Mouse (Mus musculus) neural tube, embryonic 14.5 days (tissue): ENCODE results near the gene Pilra. TPM values are rescaled to one million over a fixed set of nuclear protein-coding genes. Genes with fewer than 3 reads are reported as not detected.

Source experiments
- ATAC-seq: fragments of 200-750 bp; cut with Nextera tagmentation; 2 replicates; pipeline ENCODE4 v1.8.0; 2017; ENCODE audit warnings: low read depth, mild to moderate bottlenecking, moderate TSS enrichment, moderate library complexity
- H3K27ac ChIP-seq: fragments of 300-500 bp; sonication (generic); 2 replicates; pipeline ENCODE4 v1.5.1; 2014; ENCODE audit warnings: low read depth, mild to moderate bottlenecking, control low read depth, low read length, moderate library complexity, mixed read lengths
- H3K27me3 ChIP-seq: fragments of 300-500 bp; sonication (generic); 2 replicates; pipeline ENCODE4 v1.6.1; 2014; ENCODE audit warnings: low read length; ENCODE audit not compliant: control insufficient read depth, insufficient read depth
- H3K36me3 ChIP-seq: fragments of 300-500 bp; sonication (generic); 2 replicates; pipeline ENCODE4 v1.6.1; 2014; ENCODE audit warnings: low read length, mixed read lengths; ENCODE audit not compliant: control insufficient read depth, insufficient read depth
- H3K4me1 ChIP-seq: fragments of 300-500 bp; sonication (generic); 2 replicates; pipeline ENCODE4 v1.6.1; 2014; ENCODE audit warnings: low read length; ENCODE audit not compliant: control insufficient read depth, insufficient read depth
- H3K4me2 ChIP-seq: fragments of 300-500 bp; sonication (generic); 2 replicates; pipeline ENCODE4 v1.6.1; 2014; ENCODE audit warnings: mild to moderate bottlenecking, low read depth, low read length, control low read depth
- H3K4me3 ChIP-seq: fragments of 300-500 bp; sonication (generic); 2 replicates; pipeline ENCODE4 v1.5.1; 2014; ENCODE audit warnings: low read depth, low read length, control low read depth, mixed read lengths
- H3K9ac ChIP-seq: fragments of 300-500 bp; sonication (generic); replicated peaks from 2 replicates; pipeline ENCODE4 v1.6.1; 2014; ENCODE audit warnings: low read depth, mild to moderate bottlenecking, control low read depth, low read length, mixed read lengths
- H3K9me3 ChIP-seq: fragments of 300-500 bp; sonication (generic); 2 replicates; pipeline ENCODE4 v1.6.1; 2016; ENCODE audit warnings: low read length; ENCODE audit not compliant: control insufficient read depth
- WGBS: fragments of 180-500 bp; shearing (Covaris S2); extraction: QIAGEN DNeasy Blood & Tissue Kit; methylation state at CpG from one replicate; pipeline ENCODE4 v1.1.7; 2014; 5-methylcytosine and 5-hydroxymethylcytosine counted together
- polyA plus RNA-seq: library from polyadenylated mRNA; unstranded; fragments of >200 nt; fragmentation: Nextera tagmentation; extraction: Ambion mirVana; gene quantifications from 2 replicates; pipeline ENCODE4 v1.2.1, GENCODE M21; 2014

Pilra gene
- polyA plus RNA-seq, 1 experiment from 2014 or later, result not detected

DNA sequence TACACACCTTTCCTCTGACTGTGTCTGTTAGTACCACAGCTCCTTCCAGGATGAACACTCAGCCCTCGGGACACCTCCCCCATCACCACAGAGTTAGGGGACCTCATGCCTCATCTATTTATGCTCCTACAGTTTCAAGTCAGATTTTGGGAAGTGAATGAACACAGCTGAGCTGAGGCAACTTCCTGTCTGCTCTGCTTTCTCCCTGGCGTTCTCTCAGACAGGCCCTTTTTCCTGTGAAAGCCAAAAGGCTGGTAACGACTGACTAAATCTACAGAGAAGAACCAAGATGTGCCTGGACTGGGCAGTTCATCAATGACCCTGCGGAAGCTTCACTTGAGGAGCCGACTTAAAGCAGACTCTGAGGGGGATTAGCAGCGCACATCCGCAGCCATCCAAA lies 5.8 kb downstream of the Pilra start:
- Histone ChIP-seq H3K4me3 (no peak overlapping the region), H3K27ac (no peak overlapping the region), H3K9ac (no peak overlapping the region), H3K4me1 (no peaks in the 10 kb centered on the region), H3K36me3 (no peaks in the 10 kb centered on the region), H3K9me3 (no peaks in the 10 kb centered on the region), H3K27me3 (no peaks in the 10 kb centered on the region), H3K4me2 (no peak overlapping the region)
- no peak for ATAC-seq
- WGBS, result 92% methylated on average over 7 of the region's 7 CpGs

DNA sequence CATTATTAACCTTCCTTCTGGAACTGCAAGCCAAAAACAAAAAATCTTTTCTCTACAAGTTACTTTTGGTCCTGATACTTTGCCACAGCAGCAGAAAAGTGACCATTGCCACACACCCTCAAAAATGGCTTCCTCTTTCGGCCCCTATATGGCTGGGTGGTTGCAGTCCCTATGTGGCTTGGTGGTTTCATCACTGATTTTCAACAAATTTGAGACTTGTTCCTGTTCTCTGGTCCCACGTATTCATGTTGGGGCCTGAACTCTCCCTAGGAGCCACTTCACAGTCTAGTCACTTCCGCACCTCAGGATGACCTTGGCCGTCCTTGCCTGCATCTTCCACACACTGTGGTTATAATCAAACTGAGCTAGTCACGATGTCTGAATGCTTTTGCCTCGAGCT lies 7.4 kb downstream of the Pilra start:
- no peaks in the 10 kb centered on the region for H3K9me3 ChIP-seq
- no peak overlapping the region for H3K27ac ChIP-seq
- H3K4me1 ChIP-seq, result no peaks in the 10 kb centered on the region
- no peak overlapping the region for H3K4me2 ChIP-seq
- H3K9ac ChIP-seq, result no peak overlapping the region
- no peaks in the 10 kb centered on the region for H3K27me3 ChIP-seq
- 90% methylated on average over 6 of the region's 6 CpGs for WGBS
- ATAC-seq, result no peak
- no peaks in the 10 kb centered on the region for H3K36me3 ChIP-seq
- H3K4me3 ChIP-seq, result no peak overlapping the region

DNA sequence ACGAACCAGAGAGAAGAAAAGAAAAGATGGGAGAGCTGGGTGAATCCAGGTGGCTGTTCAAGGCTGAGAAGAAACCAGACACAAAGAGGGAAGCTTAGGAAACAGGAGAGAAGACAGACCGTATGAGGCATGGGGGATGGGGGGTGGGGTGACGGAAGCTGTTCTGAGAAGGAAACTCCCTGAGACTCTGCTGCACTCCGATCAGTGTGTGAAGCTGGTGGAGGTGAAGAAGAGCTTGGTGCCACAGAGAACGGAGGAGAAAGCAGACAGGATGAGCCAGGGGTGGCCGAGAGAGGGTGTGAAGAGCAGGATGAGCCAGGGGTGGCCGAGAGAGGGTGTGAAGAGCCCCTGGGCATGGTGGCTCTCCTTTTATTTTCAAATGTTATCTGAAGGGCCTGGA lies 9.7 kb downstream of the Pilra start:
- no peaks in the 10 kb centered on the region for H3K27me3 ChIP-seq
- WGBS, result 79% methylated on average over 7 of the region's 7 CpGs
- ATAC-seq, result no peak

DNA sequence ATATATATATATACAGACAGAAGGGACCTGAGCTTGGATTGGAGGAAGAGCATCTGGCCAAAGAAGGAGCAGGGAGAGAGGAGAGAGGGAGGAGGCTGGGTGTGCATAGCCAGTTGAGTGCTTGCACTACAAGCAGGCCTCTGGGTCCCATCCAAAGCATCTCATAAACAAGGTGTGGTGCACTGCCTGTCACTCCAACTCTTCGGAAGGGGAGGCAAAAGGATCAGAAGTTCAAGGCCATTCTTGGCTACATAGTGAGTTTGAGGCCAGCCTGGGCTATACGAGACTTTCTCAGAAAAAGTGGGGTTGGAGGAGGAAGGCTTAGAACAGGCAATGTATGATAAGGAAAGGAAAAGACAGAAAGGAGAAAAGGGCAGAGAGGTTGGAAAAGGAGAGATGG lies 10.1 kb downstream of the Pilra start:
- Histone ChIP-seq H3K27ac (no peak overlapping the region), H3K36me3 (no peaks in the 10 kb centered on the region), H3K4me1 (no peaks in the 10 kb centered on the region), H3K4me3 (no peak overlapping the region), H3K27me3 (no peaks in the 10 kb centered on the region), H3K4me2 (no peak overlapping the region), H3K9ac (no peak overlapping the region), H3K9me3 (no peaks in the 10 kb centered on the region)
- no peak for ATAC-seq
- WGBS, result 88% methylated on average over 2 of the region's 2 CpGs

More for the DNA sequence above, 9.7 kb downstream of the Pilra start:
- no peaks in the 10 kb centered on the region for H3K4me1 ChIP-seq
- H3K36me3 ChIP-seq, result no peaks in the 10 kb centered on the region
- H3K4me3 ChIP-seq, result no peak overlapping the region
- H3K4me2 ChIP-seq, result no peak overlapping the region
- H3K9ac ChIP-seq, result no peak overlapping the region
- no peak overlapping the region for H3K27ac ChIP-seq
- H3K9me3 ChIP-seq, result no peaks in the 10 kb centered on the region

DNA sequence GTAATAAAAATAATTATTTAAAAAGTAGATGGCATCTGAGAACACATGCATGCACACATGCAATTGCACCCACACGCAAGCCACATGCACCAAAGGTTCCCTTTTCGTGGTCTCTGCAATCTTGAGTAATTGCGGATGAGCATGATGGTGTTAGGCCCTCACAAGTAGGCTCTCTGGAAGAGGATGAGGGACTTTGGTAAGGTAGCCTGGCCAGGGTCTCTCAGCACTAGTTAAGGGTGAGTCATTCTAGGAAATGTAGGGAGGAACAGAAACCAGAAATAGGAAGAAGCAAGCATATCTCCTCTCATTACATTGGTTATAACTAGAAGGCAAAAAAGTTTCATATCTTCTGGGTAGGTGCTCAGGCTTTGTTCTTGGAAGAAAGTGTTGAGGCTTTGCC lies 11.1 kb downstream of the Pilra start:
- Histone ChIP-seq H3K4me3 (no peak overlapping the region), H3K27me3 (no peaks in the 10 kb centered on the region), H3K36me3 (no peaks in the 10 kb centered on the region), H3K27ac (no peak overlapping the region), H3K9ac (no peak overlapping the region), H3K9me3 (no peaks in the 10 kb centered on the region), H3K4me1 (no peaks in the 10 kb centered on the region), H3K4me2 (no peak overlapping the region)
- ATAC-seq, result no peak
- WGBS, result 89% methylated on average over 3 of the region's 3 CpGs

DNA sequence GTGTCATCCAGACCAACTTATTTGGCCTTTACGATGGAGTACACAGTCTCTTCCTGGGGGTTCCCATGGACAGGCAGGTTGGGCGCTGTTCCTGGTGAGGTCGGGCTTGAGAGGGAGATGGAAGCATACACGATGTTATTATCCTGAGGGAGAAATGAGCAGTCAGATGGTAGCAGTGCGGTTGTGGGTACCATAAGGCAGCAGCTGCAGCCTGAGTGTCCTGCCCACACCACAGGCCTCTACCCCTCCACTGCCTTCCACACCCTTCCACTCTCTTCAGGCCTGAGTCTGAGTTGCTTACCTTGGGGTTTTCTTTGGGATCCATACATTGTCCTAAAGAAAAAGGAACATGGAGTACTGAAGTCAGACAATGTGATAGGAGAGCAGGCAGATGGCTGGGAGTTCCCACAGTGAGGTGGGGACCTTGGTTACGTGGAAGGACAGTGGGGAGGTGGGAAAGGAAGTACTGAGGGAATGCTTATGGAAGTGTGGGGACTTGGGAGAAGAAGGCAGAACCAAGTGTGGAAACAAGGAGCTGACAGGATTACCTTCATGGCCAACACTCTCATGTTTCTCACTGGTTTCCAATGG lies 12.5 kb downstream of the Pilra start:
- WGBS, result 93% methylated on average over 6 of the region's 6 CpGs
- Histone ChIP-seq H3K9me3 (no peaks in the 10 kb centered on the region), H3K27ac (no peak overlapping the region), H3K36me3 (no peaks in the 10 kb centered on the region), H3K27me3 (no peaks in the 10 kb centered on the region), H3K4me3 (no peak overlapping the region), H3K9ac (no peak overlapping the region), H3K4me2 (no peak overlapping the region), H3K4me1 (no peaks in the 10 kb centered on the region)
- no peak for ATAC-seq

DNA sequence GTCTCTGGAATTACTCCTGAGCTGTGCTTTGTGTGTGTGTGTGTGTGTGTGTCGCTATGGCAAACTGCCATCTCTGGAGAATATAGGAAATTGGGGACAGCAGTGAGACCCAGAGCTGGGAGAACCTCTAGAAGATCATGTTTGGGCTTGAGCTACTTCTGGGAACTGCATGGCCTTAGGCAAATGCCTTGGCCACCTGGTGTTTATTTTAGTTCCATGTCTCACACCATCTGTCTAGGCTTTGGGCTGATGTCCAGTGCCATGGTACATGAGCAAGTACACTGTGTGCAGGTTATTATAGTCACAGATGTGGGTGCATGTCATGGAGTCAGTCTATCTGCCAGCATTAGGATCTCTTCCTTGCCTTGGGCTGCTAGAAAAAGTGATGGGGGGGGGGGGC lies 13.5 kb downstream of the Pilra start:
- H3K36me3 ChIP-seq, result no peaks in the 10 kb centered on the region
- H3K27ac ChIP-seq, result no peak overlapping the region
- no peak for ATAC-seq
- no peaks in the 10 kb centered on the region for H3K4me1 ChIP-seq
- 83% methylated on average over 1 of the region's 1 CpGs for whole genome bisulfite sequencing
- H3K9me3 ChIP-seq, result no peaks in the 10 kb centered on the region
- no peak overlapping the region for H3K4me2 ChIP-seq
- no peak overlapping the region for H3K4me3 ChIP-seq
- H3K9ac ChIP-seq, result no peak overlapping the region
- H3K27me3 ChIP-seq, result no peaks in the 10 kb centered on the region

DNA sequence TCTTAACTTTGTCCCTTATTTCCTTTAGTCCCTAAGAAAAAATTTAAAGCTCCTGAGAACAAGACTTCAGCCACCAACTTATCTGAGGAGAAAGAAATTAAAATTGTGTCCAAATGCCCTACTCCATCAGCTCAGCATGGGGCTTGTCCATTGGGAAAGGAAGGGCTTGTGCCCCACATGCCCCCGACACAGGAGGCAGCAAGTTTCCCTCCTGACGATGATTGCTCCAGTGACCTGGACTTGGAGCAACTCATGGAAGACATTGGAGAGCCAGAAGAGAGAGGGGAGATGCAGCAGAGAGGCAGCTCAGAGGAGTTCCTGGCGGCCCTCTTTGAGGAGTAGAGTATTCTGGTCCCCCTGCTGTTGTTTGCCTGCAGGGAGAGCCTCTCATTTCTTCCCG lies 14.0 kb downstream of the Pilra start:
- no peak overlapping the region for H3K4me2 ChIP-seq
- no peaks in the 10 kb centered on the region for H3K4me1 ChIP-seq
- no peak overlapping the region for H3K9ac ChIP-seq
- H3K27me3 ChIP-seq, result no peaks in the 10 kb centered on the region
- H3K27ac ChIP-seq, result no peak overlapping the region
- no peaks in the 10 kb centered on the region for H3K9me3 ChIP-seq
- 72% methylated on average over 4 of the region's 4 CpGs for WGBS
- H3K4me3 ChIP-seq, result no peak overlapping the region
- H3K36me3 ChIP-seq, result no peaks in the 10 kb centered on the region
- no peak for ATAC-seq

DNA sequence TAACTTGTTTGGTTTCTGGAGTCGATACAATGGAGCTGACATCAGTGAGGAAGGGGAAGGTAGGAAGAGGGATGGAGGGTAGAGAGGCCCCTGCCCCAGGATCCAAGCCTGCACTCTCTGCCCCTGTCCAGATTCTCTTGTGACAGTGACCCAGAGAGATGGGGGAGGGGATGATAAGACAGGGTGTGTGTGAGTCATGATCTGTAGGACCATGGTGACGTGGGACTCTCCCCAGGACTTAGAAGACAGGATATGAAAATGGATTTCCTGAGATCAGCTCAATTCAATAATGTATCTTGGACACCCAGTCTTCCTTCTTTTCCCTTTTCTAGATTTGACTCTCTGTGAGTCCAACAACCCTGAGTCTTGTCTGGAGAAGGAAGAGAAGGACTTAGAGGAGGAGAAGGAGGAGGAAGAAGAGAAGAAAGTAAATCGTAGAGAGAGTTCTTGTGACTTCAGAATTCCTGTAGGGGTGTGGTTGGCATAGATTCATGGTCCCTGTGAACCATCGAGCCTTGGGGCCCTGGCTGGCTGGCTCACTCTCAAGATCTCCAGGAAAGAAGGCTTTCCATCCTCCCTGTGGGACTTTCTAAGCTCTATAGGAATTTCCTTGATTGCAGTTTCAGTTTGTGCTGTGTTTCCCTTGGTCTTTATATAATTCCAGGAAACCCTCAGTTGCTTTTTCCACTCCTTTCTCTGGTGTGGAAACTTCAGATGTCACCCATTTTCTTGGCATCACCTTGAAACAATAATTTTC lies 18.4 kb downstream of the Pilra start:
- Histone ChIP-seq H3K4me1 (no peaks in the 10 kb centered on the region), H3K9ac (no peak overlapping the region), H3K9me3 (no peaks in the 10 kb centered on the region), H3K27me3 (no peaks in the 10 kb centered on the region), H3K4me2 (no peak overlapping the region), H3K36me3 (no peaks in the 10 kb centered on the region), H3K27ac (no peak overlapping the region), H3K4me3 (no peak overlapping the region)
- ATAC-seq, result no peak
- WGBS, result 80% methylated on average over 4 of the region's 4 CpGs
